Mouse (Mus musculus) lung, postnatal 4 days (tissue): ENCODE results near the gene Nfib.

ENCODE experiments used
- DNase-seq, 2 experiments: peaks; one replicate each; pipeline ENCODE4 v3.0.0; 2021

The Nfib gene

GRCm38 (mm10) chr4:82509166-82509767 is 196.3 kb downstream of the Nfib start:
- DNase-seq, result no peak

GRCm38 (mm10) chr4:82508281-82508687 is 197.3 kb downstream of the Nfib start:
- peak; percentile 29 to 35 for DNase-seq

- peak; percentile 54 for DNase-seq
These were observed 197.8 kb downstream of the Nfib start for GRCm38 (mm10) chr4:82507541-82508280.

- peak in 1 of 2 experiments; percentile 75 for DNase-seq
These were observed 198.7 kb downstream of the Nfib start for GRCm38 (mm10) chr4:82506731-82507331.

GRCm38 (mm10) chr4:82506081-82506730 is 199.3 kb downstream of the Nfib start:
- DNase-seq, result peak; percentile 93 to 97

GRCm38 (mm10) chr4:82505121-82506031 is 200.2 kb downstream of the Nfib start:
- DNase-seq, result peak; percentile 80 to 88

- peak; percentile 53 to 54 for DNase-seq
These were observed 201.0 kb downstream of the Nfib start for GRCm38 (mm10) chr4:82504284-82505120.

GRCm38 (mm10) chr4:82504015-82504283 is 201.6 kb downstream of the Nfib start:
- DNase-seq, result no peak

GRCm38 (mm10) chr4:82503274-82504014 is 202.1 kb downstream of the Nfib start:
- no peak for DNase-seq

- no peak for DNase-seq
These were observed 202.9 kb downstream of the Nfib start for GRCm38 (mm10) chr4:82502611-82503010.

- no peak for DNase-seq
These were observed 203.5 kb downstream of the Nfib start for GRCm38 (mm10) chr4:82502012-82502411.

- no peak for DNase-seq
These were observed 204.9 kb downstream of the Nfib start for GRCm38 (mm10) chr4:82500578-82501098.

GRCm38 (mm10) chr4:82499725-82500577 is 205.6 kb downstream of the Nfib start:
- DNase-seq, result no peak

- peak in 1 of 2 experiments; percentile 33 for DNase-seq
These were observed 206.3 kb downstream of the Nfib start for GRCm38 (mm10) chr4:82499238-82499637.

GRCm38 (mm10) chr4:82497671-82498631 is 207.6 kb downstream of the Nfib start:
- no peak for DNase-seq

GRCm38 (mm10) chr4:82497141-82497566 is 208.4 kb downstream of the Nfib start:
- peak; percentile 39 to 40 for DNase-seq

GRCm38 (mm10) chr4:82496383-82496782 is 209.2 kb downstream of the Nfib start:
- DNase-seq, result no peak

GRCm38 (mm10) chr4:82495605-82496004 is 209.9 kb downstream of the Nfib start:
- no peak for DNase-seq
